Mouse (Mus musculus): ENCODE results near the gene Gm2431. TPM values are rescaled to one million over a fixed set of nuclear protein-coding genes. Genes with fewer than 3 reads are reported as not detected.
"Not testable (repeated sequence)": the region's sequence is repeated elsewhere in the genome, so short reads cannot be mapped to it uniquely, and the experiment has no call there.

Gene Gm2431
- polyA plus RNA-seq, 1 experiment, result not detected

DNA sequence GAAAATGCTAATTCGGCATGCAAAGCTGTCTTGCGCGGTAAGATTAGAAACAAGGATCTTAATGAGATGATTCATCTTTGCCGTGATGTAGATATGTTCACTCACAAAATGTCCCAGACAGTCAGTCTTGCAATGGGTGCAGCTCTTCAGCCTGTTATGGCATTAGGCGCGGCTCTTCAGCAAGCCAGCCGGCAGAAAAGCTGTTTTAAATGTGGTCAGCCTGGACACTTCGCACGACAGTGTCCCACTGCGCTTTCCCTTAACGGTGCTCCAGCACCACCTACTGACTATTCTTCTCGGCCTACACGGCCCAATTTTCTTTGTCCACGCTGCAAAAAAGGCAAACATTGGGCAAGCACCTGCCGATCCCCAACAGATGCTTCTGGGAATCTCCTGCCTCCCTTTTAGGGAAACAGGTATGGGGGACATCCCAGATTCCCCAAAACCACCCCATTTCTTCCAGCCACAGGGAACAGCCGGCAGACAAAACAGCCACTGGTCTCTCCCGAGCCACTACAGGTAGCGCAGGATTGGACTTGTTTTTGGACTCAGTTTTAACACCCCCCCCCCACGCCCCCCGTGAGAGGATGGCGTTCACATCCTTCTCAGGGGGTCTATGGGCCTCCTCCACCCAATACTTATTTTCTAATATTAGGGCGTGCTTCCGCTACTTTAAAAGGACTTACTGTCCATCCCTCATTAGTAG is 27.1 kb upstream of the Gm2431 start:
- H3K9ac ChIP-seq (ENCODE audit: low read depth, poor library complexity, severe bottlenecking), result no peak overlapping the region

DNA sequence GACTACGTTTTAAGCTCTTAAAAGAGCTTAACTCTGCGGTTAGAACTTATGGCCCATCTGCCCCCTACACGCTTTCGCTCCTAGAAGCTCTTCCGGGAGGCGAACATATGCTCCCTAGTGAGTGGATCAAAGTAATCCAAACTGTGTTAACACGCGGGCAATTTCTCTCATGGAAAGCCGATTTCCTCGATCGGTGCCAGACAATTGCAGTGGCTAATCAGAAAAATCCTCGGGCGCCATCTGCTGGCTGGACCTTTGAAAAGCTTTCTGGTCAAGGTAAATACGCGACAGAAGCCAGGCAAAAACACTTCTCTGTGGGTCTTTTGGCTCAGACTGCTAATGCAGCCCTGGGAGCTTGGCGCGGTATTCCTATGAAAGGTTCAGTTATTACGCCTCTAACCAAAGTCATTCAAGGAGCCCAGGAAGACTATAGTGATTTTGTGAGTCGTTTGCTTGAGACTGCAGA is 26.5 kb upstream of the Gm2431 start:
- Histone ChIP-seq H3K4me1 (ENCODE audit: control insufficient read depth, insufficient read depth, low read length) (no peaks in the 10 kb centered on the region), H3K27ac (ENCODE audit: insufficient read depth, low read length) (no peak overlapping the region), H3K4me3 (ENCODE audit: low read depth, low read length) (peak overlapping the region; percentile 96), H3K36me3 (ENCODE audit: control insufficient read depth, insufficient read depth, low read length, poor library complexity, severe bottlenecking) (no peaks in the 10 kb centered on the region), H3K9ac (ENCODE audit: low read depth, poor library complexity, severe bottlenecking) (peak overlapping the region; percentile 70), H3K9me3 (replicated peaks; ENCODE audit: control insufficient read depth, insufficient read depth, low read length, poor library complexity, severe bottlenecking) (no peaks in the 10 kb centered on the region), H3K27me3 (ENCODE audit: control insufficient read depth, insufficient read depth, low read length, poor library complexity, severe bottlenecking) (peaks cover 2% of the 10 kb centered on the region; the same call in 1 of the 2 replicates)
- TF ChIP-seq CTCF (IDR thresholded peaks at IDR 0.05; ENCODE audit: low read depth, low read length) (peak; percentile 65), EP300 (IDR thresholded peaks at IDR 0.05; ENCODE audit: insufficient read depth, low read depth, low read length) (no peak)

More for the DNA sequence above, 27.1 kb upstream of the Gm2431 start:
- no peak overlapping the region for H3K4me3 ChIP-seq (ENCODE audit: low read depth, low read length)
- H3K36me3 ChIP-seq (ENCODE audit: control insufficient read depth, insufficient read depth, low read length, poor library complexity, severe bottlenecking), result no peaks in the 10 kb centered on the region
- H3K9me3 ChIP-seq (replicated peaks; ENCODE audit: control insufficient read depth, insufficient read depth, low read length, poor library complexity, severe bottlenecking), result peaks cover 4% of the 10 kb centered on the region; the same call in 1 of the 2 replicates
- peaks cover 2% of the 10 kb centered on the region; the same call in 1 of the 2 replicates for H3K27me3 ChIP-seq (ENCODE audit: control insufficient read depth, insufficient read depth, low read length, poor library complexity, severe bottlenecking)
- TF ChIP-seq CTCF (IDR thresholded peaks at IDR 0.05; ENCODE audit: low read depth, low read length), result peak; percentile 37
- no peak for TF ChIP-seq EP300 (IDR thresholded peaks at IDR 0.05; ENCODE audit: insufficient read depth, low read depth, low read length)
- TF ChIP-seq POLR2A (IDR thresholded peaks at IDR 0.05; ENCODE audit: insufficient read depth, low read length), result no peak
- no peaks in the 10 kb centered on the region for H3K4me1 ChIP-seq (ENCODE audit: control insufficient read depth, insufficient read depth, low read length)
- no peak overlapping the region for H3K27ac ChIP-seq (ENCODE audit: insufficient read depth, low read length)

DNA sequence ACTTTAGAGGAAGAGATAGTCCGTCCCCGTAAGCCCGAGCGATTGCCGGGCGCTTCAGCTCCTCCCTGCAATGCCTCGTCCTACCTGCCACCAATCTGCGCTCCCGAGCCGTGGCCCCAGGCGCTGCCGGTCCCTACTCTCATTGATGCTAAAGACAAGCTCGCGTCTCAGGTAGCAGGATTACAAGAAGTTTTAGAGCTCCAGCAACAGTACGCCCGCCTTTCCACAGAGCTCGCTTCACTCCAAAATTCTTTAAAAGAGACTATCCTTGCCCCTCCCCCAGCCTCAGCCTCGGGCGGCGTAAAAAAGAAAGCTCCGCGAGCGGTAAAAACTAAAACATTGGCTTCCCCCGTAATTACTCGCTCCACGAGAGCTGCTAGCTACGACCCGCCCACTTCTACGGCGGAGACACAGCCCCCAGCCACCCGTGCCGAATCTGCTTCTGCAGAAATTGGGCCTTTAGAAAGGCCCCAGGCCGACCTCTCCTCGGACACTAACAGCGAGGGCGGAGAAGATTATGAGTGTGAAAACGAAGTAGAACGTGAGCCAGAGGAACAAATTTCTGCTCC is 26.0 kb upstream of the Gm2431 start:
- peaks cover 2% of the 10 kb centered on the region; the same call in 1 of the 2 replicates for H3K27me3 ChIP-seq (ENCODE audit: control insufficient read depth, insufficient read depth, low read length, poor library complexity, severe bottlenecking)
- TF ChIP-seq EP300 (IDR thresholded peaks at IDR 0.05; ENCODE audit: insufficient read depth, low read depth, low read length) (no peak), CTCF (IDR thresholded peaks at IDR 0.05; ENCODE audit: low read depth, low read length) (no peak), POLR2A (IDR thresholded peaks at IDR 0.05; ENCODE audit: insufficient read depth, low read length) (no peak)
- peak overlapping the region; percentile 96 for H3K4me3 ChIP-seq (ENCODE audit: low read depth, low read length)
- H3K9me3 ChIP-seq (replicated peaks; ENCODE audit: control insufficient read depth, insufficient read depth, low read length, poor library complexity, severe bottlenecking), result no peaks in the 10 kb centered on the region
- no peaks in the 10 kb centered on the region for H3K36me3 ChIP-seq (ENCODE audit: control insufficient read depth, insufficient read depth, low read length, poor library complexity, severe bottlenecking)
- no peak overlapping the region for H3K27ac ChIP-seq (ENCODE audit: insufficient read depth, low read length)
- no peaks in the 10 kb centered on the region for H3K4me1 ChIP-seq (ENCODE audit: control insufficient read depth, insufficient read depth, low read length)
- peak overlapping the region; percentile 70 for H3K9ac ChIP-seq (ENCODE audit: low read depth, poor library complexity, severe bottlenecking)

DNA sequence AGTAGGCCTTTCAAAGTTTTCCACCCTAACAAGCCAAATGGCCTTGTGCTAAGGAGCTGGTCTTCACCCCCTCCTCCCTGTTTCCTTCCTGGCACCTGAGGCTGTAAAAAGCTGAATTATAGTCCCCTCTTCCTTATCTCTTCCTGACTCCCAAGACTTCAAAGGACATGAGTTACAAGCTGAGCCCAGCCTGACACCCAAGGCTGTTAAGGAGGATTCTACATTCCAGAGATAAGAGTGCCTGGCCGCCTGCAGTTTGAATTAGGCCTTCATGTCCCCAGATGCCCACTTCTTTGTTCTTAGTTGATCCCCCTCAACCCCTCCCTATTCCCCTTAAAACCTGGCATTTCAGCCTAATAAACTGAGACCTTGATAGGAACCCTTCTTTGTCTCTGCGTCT is 24.7 kb upstream of the Gm2431 start:
- not testable (repeated sequence) for H3K27ac ChIP-seq (ENCODE audit: insufficient read depth, low read length); H3K36me3 ChIP-seq (ENCODE audit: control insufficient read depth, insufficient read depth, low read length, poor library complexity, severe bottlenecking)

DNA sequence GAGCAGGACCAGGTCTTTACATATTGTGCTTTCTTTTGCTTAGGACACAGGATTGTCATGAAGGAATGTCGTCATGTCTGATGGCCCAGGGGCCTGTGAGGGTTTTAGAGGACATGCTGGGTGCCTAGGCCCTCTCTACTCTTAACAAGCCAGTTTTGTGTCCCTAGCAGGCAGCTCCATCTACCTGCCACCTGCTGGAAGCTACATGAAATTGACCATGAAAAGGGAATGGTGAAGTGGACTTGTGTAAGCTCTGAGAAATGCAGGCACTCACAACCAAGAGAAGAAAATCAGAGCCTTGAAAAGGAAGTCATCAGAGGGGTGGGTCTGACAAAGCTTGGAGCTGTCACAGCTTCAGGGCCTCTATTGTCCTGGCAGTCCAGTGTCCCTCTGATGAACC is 21.1 kb upstream of the Gm2431 start:
- H3K27ac ChIP-seq (ENCODE audit: insufficient read depth, low read length); H3K36me3 ChIP-seq (ENCODE audit: control insufficient read depth, insufficient read depth, low read length, poor library complexity, severe bottlenecking); H3K27me3 ChIP-seq (ENCODE audit: control insufficient read depth, insufficient read depth, low read length, poor library complexity, severe bottlenecking); H3K9me3 ChIP-seq (replicated peaks; ENCODE audit: control insufficient read depth, insufficient read depth, low read length, poor library complexity, severe bottlenecking); H3K4me3 ChIP-seq (ENCODE audit: low read depth, low read length); H3K4me1 ChIP-seq (ENCODE audit: control insufficient read depth, insufficient read depth, low read length); H3K9ac ChIP-seq (ENCODE audit: low read depth, poor library complexity, severe bottlenecking): not testable (repeated sequence)

More for the DNA sequence above, 24.7 kb upstream of the Gm2431 start:
- not testable (repeated sequence) for H3K27me3 ChIP-seq (ENCODE audit: control insufficient read depth, insufficient read depth, low read length, poor library complexity, severe bottlenecking); H3K4me3 ChIP-seq (ENCODE audit: low read depth, low read length); H3K9ac ChIP-seq (ENCODE audit: low read depth, poor library complexity, severe bottlenecking); H3K4me1 ChIP-seq (ENCODE audit: control insufficient read depth, insufficient read depth, low read length); H3K9me3 ChIP-seq (replicated peaks; ENCODE audit: control insufficient read depth, insufficient read depth, low read length, poor library complexity, severe bottlenecking)

DNA sequence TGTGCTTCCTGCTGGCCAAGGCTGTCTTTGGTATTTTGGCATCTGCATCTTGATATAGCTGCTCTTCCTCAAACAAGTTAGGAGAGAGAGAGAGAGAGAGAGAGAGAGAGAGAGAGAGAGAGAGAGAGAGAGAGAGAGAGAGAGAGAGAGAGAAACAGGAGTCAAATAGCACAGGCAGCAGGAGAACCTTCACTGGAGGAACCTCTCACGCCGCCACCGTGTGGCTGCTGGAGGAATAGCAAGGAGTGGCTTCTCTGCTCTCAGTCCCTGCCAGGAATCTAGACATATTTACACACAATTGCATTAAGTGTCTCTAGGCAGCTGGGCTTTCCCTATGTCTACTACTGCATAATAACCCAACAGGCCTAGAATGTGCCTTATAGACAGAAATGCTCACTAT is 20.0 kb upstream of the Gm2431 start:
- H3K4me1 ChIP-seq (ENCODE audit: control insufficient read depth, insufficient read depth, low read length); H3K9ac ChIP-seq (ENCODE audit: low read depth, poor library complexity, severe bottlenecking); H3K36me3 ChIP-seq (ENCODE audit: control insufficient read depth, insufficient read depth, low read length, poor library complexity, severe bottlenecking); H3K9me3 ChIP-seq (replicated peaks; ENCODE audit: control insufficient read depth, insufficient read depth, low read length, poor library complexity, severe bottlenecking); H3K27ac ChIP-seq (ENCODE audit: insufficient read depth, low read length); H3K27me3 ChIP-seq (ENCODE audit: control insufficient read depth, insufficient read depth, low read length, poor library complexity, severe bottlenecking); H3K4me3 ChIP-seq (ENCODE audit: low read depth, low read length): not testable (repeated sequence)
- TF ChIP-seq CTCF (IDR thresholded peaks at IDR 0.05; ENCODE audit: low read depth, low read length), result peak; percentile 61

GRCm38 (mm10) chr7:142274263-142274662 is 16.1 kb upstream of the Gm2431 start, which contains the start of gene Gm4559:
Gene Gm4559 (minus strand): TSS chr7:142274363.
- H3K4me1 ChIP-seq (ENCODE audit: control insufficient read depth, insufficient read depth, low read length), result not testable (repeated sequence)

More at GRCm38 (mm10) chr7:142274263-142274662, 16.1 kb upstream of the Gm2431 start, which contains the start of gene Gm4559:
- not testable (repeated sequence) for H3K4me3 ChIP-seq (ENCODE audit: low read depth, low read length); H3K36me3 ChIP-seq (ENCODE audit: control insufficient read depth, insufficient read depth, low read length, poor library complexity, severe bottlenecking); H3K9me3 ChIP-seq (replicated peaks; ENCODE audit: control insufficient read depth, insufficient read depth, low read length, poor library complexity, severe bottlenecking); H3K27me3 ChIP-seq (ENCODE audit: control insufficient read depth, insufficient read depth, low read length, poor library complexity, severe bottlenecking); H3K9ac ChIP-seq (ENCODE audit: low read depth, poor library complexity, severe bottlenecking); H3K27ac ChIP-seq (ENCODE audit: insufficient read depth, low read length)

Measured in ES-Bruce4 (cell line).